Mouse (Mus musculus): ENCODE results near the gene Vmn1r35.
"Not testable (repeated sequence)": the region's sequence is repeated elsewhere in the genome, so short reads cannot be mapped to it uniquely, and the experiment has no call there.

Gene Vmn1r35

DNA sequence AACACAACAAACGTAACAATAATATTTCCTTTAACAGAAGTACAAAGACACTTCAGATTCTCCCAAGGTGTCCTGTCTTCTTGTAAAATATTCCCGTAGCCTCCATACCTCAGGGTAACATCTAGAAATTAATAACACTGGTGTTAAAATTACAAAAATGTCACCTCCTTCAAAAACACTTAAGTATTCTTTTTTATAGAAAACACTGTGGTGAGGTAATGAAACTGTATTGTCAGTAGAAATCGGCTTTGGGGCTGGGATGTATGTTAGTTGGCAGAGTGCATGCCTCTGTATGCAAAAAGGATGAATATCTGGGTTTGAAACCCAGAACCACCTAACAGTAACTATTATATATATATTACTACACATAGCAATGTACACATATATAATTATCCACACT, at the start of gene Vmn1r35:
TSS of gene Vmn1r35 (minus strand) at position 101 of the 400 bp plus-strand sequence.
- no peak for DNase-seq (ENCODE audit: low spot score in 2 of 2)

DNA sequence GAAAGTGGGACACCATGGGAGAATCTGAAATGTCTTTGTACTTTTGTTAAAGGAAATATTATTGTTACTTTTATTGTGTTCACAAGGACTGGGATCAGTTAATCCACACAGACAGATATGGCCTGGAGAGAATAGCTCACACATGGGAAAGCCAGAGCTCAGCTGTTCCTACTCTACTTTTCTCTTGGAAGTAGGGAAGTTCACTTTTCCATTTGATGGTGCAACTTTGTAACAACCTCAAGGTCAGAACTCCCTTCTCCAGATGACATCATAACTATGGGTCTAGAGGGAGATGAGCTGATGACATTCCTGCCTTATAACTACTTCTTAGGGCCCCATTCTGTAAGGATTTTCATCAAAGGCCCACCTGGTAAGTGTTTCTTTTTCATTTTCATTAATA, 43.4 kb upstream of the Vmn1r35 start, which contains the start of gene Vmn1r37:
TSS of gene Vmn1r37 (plus strand) at position 301 of the 400 bp plus-strand sequence.
- not testable (repeated sequence) for DNase-seq (ENCODE audit: low spot score in 2 of 2)

DNA sequence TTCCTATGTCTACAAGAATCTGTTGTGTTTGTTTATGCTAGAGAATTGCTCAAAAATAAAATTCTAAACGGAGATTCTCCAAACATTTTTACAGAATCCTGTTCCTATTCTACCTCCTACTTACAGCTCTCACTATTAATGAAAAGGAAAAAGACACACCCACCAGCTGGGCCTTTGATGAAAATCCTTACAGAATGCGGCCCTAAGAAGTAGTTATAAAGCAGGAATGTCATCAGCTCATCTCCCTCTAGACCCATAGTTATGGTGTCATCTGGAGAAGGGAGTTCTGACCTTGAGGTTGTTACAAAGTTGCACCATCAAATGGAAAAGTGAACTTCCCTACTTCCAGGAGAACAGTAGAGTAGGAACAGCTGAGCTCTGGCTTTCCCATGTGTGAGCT, 33.4 kb upstream of the Vmn1r35 start, which contains the start of gene Vmn1r36:
TSS of gene Vmn1r36 (minus strand) at position 101 of the 400 bp plus-strand sequence.
- not testable (repeated sequence) for DNase-seq (ENCODE audit: low spot score in 2 of 2)

DNA sequence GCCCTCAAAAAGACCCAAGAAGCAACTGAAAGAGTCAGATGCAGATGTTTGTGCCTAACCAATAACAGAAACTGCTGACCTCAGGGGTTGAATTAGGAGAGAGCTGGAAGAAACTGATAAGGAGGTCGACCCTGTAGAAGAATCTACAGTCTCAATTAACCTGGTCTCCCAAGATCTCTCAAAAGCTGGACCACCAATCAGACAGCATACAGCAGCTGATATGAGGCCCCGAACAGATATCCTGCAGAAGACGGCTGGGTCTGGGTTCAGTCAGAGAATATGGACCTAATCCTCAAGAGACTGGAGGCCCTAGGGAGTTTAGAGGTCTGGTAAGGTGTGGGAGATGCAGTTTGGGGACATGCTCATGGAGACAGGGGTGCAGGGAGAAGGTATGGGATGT, 28.1 kb upstream of the Vmn1r35 start:
- no peak for DNase-seq (ENCODE audit: low spot score in 2 of 2)

DNA sequence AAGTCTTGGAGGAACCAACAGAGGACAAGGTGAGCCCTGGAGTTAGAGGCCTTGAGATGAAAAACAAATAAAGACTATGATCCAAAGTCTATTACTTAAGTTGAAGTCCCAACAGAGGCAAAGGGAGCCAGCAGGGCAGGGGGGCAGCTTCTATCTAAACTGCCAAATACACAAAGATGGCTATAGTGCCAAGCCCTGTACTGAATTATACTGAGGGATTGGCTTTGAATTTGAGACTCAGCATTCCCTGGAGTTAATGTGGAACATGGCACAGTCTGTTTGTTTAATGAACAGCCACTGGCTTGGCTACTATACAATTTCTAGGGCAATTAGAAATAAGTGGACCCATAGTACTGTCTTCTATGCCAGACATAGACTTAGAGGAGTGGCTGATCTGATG, 23.2 kb upstream of the Vmn1r35 start:
- no peak for DNase-seq (ENCODE audit: low spot score in 2 of 2)

DNA sequence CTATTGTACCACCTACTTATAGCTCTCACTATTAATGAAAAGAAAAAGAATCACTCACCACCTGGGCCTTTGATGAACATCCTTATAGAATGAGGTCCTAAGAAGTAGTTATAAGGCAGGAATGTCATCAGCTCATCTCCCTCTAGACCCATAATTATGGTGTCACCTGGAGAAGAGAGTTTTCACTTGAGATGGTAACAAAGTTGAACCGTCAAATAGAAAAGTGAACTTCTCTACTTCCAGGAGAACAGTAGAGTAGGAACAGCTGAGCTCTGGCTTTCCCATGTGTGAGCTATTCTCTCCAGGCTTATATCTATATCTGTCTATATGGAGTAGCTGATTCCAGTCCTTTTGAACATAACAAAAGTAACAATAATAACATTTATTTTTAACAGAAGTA, 41.9 kb downstream of the Vmn1r35 start, which contains the start of gene Vmn1r34:
TSS of gene Vmn1r34 (minus strand) at position 101 of the 400 bp plus-strand sequence.
- DNase-seq (ENCODE audit: low spot score in 2 of 2), result no peak
